Mouse (Mus musculus) bone marrow, adult 2 months (tissue): Measurements from ENCODE around the gene Zfp811. TPM values are rescaled to one million over a fixed set of nuclear protein-coding genes. Genes with fewer than 3 reads are reported as not detected.
A peak's percentile ranks its signal among the peaks of the same experiment; 100 is the strongest.
"Not testable (repeated sequence)": the region's sequence is repeated elsewhere in the genome, so short reads cannot be mapped to it uniquely, and the experiment has no call there.

Experiments
- H3K27ac ChIP-seq: fragments of 200-500 bp; 2 replicates; pipeline ENCODE4 v1.5.1; 2012; ENCODE audit warnings: low read depth, mild to moderate bottlenecking, control low read depth, inconsistent platforms, low read length; ENCODE audit not compliant: control insufficient read depth, poor library complexity, insufficient read depth
- H3K4me1 ChIP-seq: fragments of 200-500 bp; 2 replicates; pipeline ENCODE4 v1.6.1; 2011; ENCODE audit warnings: low read length; ENCODE audit not compliant: control insufficient read depth, insufficient read depth
- H3K4me3 ChIP-seq: fragments of 200-500 bp; replicated peaks from 2 replicates; pipeline ENCODE3; 2011; ENCODE audit warnings: mild to moderate bottlenecking, low read depth, low read length, control low read depth; ENCODE audit not compliant: control insufficient read depth
- CTCF ChIP-seq: fragments of 200-500 bp; IDR thresholded peaks from 2 replicates; pipeline ENCODE4 v1.5.1; 2011; ENCODE audit warnings: low read length, control low read depth; ENCODE audit not compliant: control insufficient read depth, insufficient read depth
- POLR2A ChIP-seq: fragments of 200-500 bp; IDR thresholded peaks from 2 replicates; pipeline ENCODE4 v1.6.1; 2011; ENCODE audit warnings: low read depth, mild to moderate bottlenecking, control low read depth, low read length, borderline replicate concordance; ENCODE audit not compliant: control insufficient read depth
- WGBS: fragments of 180-500 bp; shearing (Covaris S2); methylation state at CpG from one replicate; pipeline ENCODE4 v1.1.7; 2018; 5-methylcytosine and 5-hydroxymethylcytosine counted together
- polyA plus RNA-seq: library from polyadenylated mRNA; stranded (reverse); fragments of >200 nt; gene quantifications from 2 replicates; pipeline ENCODE4 v1.2.4, GENCODE M21; 2011; ENCODE audit warnings: low replicate concordance; ENCODE audit not compliant: missing spikeins, insufficient read depth, insufficient read length

Gene Zfp811
- polyA plus RNA-seq: 0.45 and 1.3 TPM in 2 replicates

DNA sequence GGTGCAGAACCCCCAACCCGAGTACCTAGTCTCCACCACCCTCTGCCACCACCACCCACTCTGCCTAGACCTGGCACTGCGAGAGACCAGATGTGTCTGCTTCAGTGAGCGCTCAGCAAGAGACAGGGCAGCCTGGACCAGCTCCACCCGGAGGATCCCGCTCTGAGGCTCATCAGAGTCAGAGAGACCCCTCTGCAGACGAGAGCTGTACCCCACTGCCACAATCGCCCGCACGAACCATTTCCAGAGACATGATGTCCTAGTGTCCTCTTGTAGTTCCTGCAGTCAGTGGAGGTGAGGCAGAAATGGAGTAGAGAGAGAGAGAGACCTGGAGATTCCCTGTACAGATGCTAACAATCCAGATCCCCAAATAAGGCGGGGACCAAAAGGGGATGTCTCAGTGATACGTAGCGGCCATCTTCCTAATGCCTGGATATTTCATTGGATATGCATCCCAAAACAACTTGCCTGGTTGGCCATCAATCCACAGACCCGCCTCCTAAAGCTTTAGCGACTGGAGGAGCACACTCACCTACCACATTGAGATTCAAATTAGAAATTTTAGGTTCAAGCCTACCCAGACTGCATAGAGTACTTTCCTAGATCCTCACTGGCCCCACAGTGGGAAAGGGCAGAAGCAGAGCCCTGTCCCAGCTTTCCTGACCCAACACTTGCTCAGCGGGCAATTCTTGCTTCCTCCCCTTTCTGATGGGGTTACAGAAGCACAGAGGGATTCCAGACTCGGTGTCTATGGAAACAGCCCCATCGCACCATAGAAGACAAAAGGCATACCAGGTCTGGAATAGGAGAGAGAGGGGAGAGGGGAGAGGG, at the start of gene Zfp811:
Gene Zfp811 (minus strand): TSS at position 388 of the 831 bp plus-strand sequence.
- Histone ChIP-seq H3K27ac (no peak within 1 kb of the TSS), H3K4me3 (no peak within 1 kb of the TSS), H3K4me1 (no peaks in the 10 kb centered on the region)
- 11% methylated on average over 17 of the region's 17 CpGs for WGBS
- TF ChIP-seq CTCF (no peak), POLR2A (no peak)

DNA sequence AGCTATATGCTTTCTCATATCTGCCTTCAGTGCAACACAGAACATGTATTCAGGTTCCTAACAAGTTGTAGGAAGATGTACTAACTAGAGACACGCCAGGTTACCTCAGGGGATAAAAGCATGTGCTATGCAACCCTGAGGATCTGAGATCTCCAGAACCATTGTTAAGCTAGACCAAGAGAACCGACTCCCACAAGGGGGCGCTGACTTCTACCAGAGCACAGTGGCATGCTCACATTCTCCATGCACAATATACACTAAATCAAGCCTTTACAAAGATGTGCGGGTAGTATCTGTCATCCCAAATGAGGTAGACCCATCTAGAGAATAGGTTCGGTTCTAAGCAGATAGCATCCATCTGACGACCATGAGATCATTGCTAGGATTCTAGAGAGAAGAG, 47.0 kb upstream of the Zfp811 start:
- 49% methylated on average over 4 of the region's 6 CpGs for WGBS
- not testable (repeated sequence) for H3K4me3 ChIP-seq, H3K27ac ChIP-seq, H3K4me1 ChIP-seq

DNA sequence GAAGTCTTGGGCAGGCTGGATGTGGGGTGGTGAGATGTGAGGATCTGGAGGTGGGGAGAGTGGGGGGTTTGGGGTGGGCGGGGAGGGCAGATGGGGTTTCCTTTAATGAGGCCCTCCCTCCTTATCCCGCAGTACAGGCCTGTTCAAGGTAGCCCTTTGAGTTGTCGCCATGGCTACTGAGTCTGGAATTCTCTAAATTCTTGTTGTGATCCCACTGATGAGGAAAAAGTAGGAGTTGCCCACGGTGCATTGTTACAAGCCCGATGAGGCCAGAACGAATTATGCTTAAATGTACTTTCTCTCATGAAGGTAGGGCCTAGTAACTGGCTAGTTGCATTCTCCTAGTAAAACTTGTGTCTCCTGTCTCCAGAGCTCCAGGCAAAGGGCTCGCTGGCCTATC, 41.9 kb upstream of the Zfp811 start:
- WGBS: 76% methylated on average over 7 of the region's 7 CpGs
- Histone ChIP-seq H3K4me1 (no peaks in the 10 kb centered on the region), H3K4me3 (no peak overlapping the region), H3K27ac (no peak overlapping the region)
- TF ChIP-seq CTCF (no peak), POLR2A (no peak)

DNA sequence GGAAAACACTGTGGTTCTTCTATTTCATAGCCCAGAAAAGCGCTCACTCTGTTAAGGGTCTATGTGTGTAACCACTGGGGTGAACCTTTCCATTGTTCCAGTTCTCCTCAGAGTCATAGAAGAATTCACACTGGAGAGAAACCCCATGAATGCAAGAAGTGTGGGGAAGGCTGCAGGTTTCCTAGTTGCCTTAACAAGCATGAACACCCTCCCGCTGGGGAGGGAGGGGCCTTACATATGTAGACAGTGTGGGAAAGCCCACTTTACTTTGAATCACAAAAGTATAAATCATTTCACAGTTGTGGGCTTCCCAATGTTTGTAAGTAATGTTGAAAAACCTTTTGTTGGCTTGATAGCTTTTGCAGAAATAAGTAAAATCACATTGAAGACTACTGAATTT, 31.7 kb upstream of the Zfp811 start:
- H3K27ac ChIP-seq: no peak overlapping the region
- no peak for TF ChIP-seq CTCF
- no peak for TF ChIP-seq POLR2A
- no peak overlapping the region for H3K4me3 ChIP-seq
- 80% methylated on average over 2 of the region's 2 CpGs for WGBS
- no peaks in the 10 kb centered on the region for H3K4me1 ChIP-seq

DNA sequence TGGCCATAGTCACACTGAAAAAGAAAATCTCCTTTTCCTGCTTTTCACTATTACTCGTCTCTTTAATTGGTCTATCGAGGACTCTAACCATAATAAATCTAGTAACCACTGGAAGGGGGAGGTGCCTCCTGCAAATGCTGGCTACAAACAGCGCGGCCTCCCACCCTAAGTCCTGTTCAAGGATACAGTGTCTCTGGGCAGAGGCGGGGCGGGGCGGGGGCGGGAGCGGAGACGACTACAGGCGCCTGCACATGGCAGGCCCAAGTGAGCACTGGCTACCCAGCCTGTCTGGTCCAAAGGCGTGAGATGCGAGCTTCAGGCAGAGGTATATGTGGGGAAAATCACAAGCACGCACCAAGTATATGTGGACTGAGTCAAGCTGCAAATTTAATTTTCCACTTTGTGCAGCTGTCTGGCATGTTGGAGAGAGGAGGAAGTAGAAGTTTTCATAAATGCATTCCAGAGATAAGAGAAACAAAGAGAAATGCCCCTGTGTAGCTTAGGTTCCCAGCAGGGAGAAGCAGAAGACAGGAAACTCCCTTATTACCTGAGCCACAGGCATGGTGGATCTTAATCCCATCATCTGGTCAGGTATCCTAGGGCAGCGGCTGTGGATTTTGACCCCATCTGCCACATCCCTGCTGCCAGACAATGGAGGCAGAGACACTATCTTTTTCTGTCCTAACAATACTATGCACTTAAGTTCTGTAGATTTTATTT, 29.5 kb upstream of the Zfp811 start:
- Histone ChIP-seq H3K4me1 (no peaks in the 10 kb centered on the region), H3K4me3 (no peak overlapping the region), H3K27ac (no peak overlapping the region)
- TF ChIP-seq CTCF (no peak), POLR2A (no peak)
- 58% methylated on average over 15 of the region's 15 CpGs for WGBS

DNA sequence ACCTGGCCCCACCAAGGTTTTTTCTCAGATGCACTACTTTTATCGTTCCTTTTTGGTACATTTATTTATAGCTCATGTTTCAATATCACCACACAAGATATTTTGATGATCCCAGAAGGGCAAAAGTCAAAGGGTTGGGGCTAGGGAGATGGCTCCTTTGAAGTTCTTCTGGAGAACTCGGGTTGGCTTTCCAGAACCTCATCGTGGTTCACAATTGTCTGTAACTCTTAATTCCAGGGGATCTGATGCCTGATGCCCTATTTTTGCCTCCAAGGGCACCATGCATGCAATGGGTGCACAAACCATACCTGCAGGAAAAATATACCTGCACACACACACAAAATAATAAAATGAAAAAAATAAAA, 20.7 kb upstream of the Zfp811 start:
- TF ChIP-seq POLR2A (no peak), CTCF (no peak)
- no peak overlapping the region for H3K27ac ChIP-seq
- no peak overlapping the region for H3K4me3 ChIP-seq
- WGBS: 39% methylated on average over 3 of the region's 3 CpGs
- no peaks in the 10 kb centered on the region; the same call in 1 of the 2 replicates for H3K4me1 ChIP-seq

DNA sequence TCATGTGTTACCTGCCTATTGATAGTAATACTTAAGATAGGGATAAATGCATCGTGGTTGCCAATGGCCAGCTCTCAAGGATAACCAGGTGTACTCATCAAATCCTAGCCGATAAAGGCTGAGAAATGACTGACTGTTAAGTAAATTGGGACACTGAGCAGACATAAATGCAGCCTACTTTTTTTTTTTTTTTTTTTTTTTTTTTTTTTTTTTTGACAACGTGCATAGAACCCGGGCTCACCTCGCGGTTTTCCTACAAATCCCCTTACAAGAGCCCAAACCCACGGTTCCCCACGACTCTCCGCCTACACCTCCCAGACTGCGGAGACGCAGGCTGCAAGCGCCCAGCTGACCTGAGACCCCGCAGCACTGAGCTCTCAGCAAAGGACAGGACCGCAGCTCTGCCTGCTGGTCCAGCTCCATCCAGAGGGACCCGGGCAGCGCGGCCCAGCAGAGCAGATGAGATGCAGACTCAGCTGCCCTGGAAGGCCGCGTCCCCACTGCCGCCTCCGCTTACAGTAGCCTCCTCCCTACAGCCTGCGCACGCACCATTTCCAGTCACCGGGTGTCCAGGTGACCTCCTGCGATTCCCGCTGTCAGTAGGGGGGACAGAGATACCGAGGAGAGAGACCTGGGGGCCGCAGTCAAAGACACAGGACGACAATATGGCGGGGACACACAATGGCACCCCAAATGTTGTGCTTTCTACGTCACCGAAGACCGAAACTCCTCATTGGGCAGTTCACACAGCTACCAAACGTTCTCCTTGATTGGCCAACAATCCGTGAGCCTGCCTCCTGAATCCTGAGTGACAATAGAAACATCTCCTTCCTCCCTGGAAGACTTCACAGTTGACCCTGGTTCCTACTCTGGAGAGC, 20.0 kb upstream of the Zfp811 start, which contains the start of gene Zfp799:
Gene Zfp799 (minus strand): TSS at position 722 of the 878 bp plus-strand sequence.
- peak within 1 kb of the TSS; percentile 92 for H3K4me3 ChIP-seq
- H3K4me1 ChIP-seq: no peaks in the 10 kb centered on the region; the same call in 1 of the 2 replicates
- WGBS: 2% methylated on average over 35 of the region's 35 CpGs
- TF ChIP-seq CTCF (no peak), POLR2A (no peak; the same call in 1 of the 2 replicates)
- no peak within 1 kb of the TSS for H3K27ac ChIP-seq

DNA sequence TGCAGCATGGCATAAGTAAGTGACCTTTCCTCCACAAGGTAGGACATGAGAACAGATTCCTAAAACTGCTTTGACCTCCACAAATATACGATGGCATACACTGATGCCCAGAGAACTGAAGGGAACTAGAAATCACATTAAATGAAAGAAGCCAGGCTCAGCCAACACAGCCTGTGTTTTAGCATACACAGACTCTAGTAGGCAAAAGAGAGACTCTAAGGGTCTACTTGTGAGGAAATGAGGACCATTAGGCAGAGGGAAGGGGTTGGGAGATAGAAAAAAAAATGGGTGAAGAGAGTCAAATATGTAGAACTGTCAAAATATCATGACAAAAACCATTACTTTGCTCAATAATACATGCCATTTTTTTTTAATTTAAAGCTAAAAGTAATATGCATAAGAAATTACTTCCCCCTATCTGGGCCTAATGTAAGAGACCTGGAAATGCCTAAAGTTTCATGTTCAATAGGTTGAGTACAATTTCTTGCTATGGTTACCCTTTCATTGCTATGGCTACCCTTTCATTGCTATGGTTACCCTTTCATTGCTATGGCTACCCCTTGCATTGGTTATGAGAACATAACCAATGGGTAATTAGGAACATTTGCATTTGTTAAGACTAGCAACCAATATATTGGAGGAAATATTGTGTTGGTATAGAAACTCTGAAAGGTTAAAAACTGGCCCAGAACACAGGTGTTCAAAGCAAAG, 6.5 kb upstream of the Zfp811 start:
- WGBS: 85% methylated on average over 1 of the region's 1 CpGs
- Histone ChIP-seq H3K4me1 (no peaks in the 10 kb centered on the region), H3K4me3 (no peak overlapping the region)

More for the DNA sequence above, 6.5 kb upstream of the Zfp811 start:
- H3K27ac ChIP-seq: no peak overlapping the region
- TF ChIP-seq POLR2A (no peak), CTCF (no peak)
